Mouse (Mus musculus) adipose tissue, adult 10 weeks (tissue): ENCODE measurements around the gene Icosl. TPM values are rescaled to one million over a fixed set of nuclear protein-coding genes. Genes with fewer than 3 reads are reported as not detected.

Experiments used
- polyA plus RNA-seq: library from polyadenylated mRNA; stranded (reverse); fragments of 350-450 nt; fragmentation: Illumina TruSeq; extraction: RNeasy Lipid Tissue Mini Kit (QIAGEN cat#74804); gene quantifications from one replicate; pipeline ENCODE4 v1.2.3, GENCODE M21; 2014; ENCODE audit warnings: low read depth, low replicate concordance

Gene Icosl
- polyA plus RNA-seq, result 24.8 TPM

GRCm38 (mm10) chr10:78069101-78070011 lies at the start of gene Icosl:
TSS of gene Icosl (plus strand) at chr10:78069302.

GRCm38 (mm10) chr10:78041647-78042046 lies 27.5 kb upstream of the Icosl start, which contains the start of gene Dnmt3l:
TSS of gene Dnmt3l (plus strand) at chr10:78041947.

GRCm38 (mm10) chr10:78043406-78043836 lies 25.7 kb upstream of the Icosl start, which contains the start of gene Aire:
TSS of gene Aire (minus strand) at chr10:78043610.

Other genes with a start within 250 kb of the Icosl start
- not detected for gene Krtap10-4, start 242.2 kb upstream of the Icosl start, polyA plus RNA-seq
- not detected for gene Krtap10-10, start 233.4 kb upstream of the Icosl start, polyA plus RNA-seq
- gene Gm36176, start 222.5 kb upstream of the Icosl start, polyA plus RNA-seq, result not detected
- gene Gm10318, start 216.4 kb upstream of the Icosl start, polyA plus RNA-seq, result not detected
- gene Gm3285, start 207.3 kb upstream of the Icosl start, polyA plus RNA-seq, result not detected
- gene Lrrc3, start 166.8 kb upstream of the Icosl start, polyA plus RNA-seq, result 3.8 TPM
- gene Trpm2, start 98.7 kb upstream of the Icosl start, polyA plus RNA-seq, result 1.5 TPM
- gene 1810043G02Rik, start 90.8 kb upstream of the Icosl start, polyA plus RNA-seq, result 20.0 TPM
- 61.7 TPM for gene Pfkl, start 59.2 kb upstream of the Icosl start, polyA plus RNA-seq
- gene Dnmt3l, start 27.4 kb upstream of the Icosl start, polyA plus RNA-seq, result 0.87 TPM
- gene Aire, start 25.7 kb upstream of the Icosl start, polyA plus RNA-seq, result 0.69 TPM
- gene D10Jhu81e, start 100.5 kb downstream of the Icosl start, polyA plus RNA-seq, result 102 TPM
- 7.1 TPM for gene Pwp2, start 115.8 kb downstream of the Icosl start, polyA plus RNA-seq
- 38.6 TPM for gene Trappc10, start 175.3 kb downstream of the Icosl start, polyA plus RNA-seq